Mouse (Mus musculus) megakaryocyte, adult 5-6 weeks (primary cell): ENCODE results near the gene Dph1. TPM values are rescaled to one million over a fixed set of nuclear protein-coding genes. Genes with fewer than 3 reads are reported as not detected.

Experiments
- ATAC-seq: 2 replicates; pipeline ENCODE4 v1.8.0; 2016; ENCODE audit warnings: mild to moderate bottlenecking, inconsistent platforms; ENCODE audit not compliant: poor library complexity, severe bottlenecking
- total RNA-seq, 2 experiments: library from RNA; stranded (forward) in 1 of 2; stranded (reverse) in 1 of 2; fragments of 153-499, 151-499 nt in 1 of 2; fragments of 221-1000, 200-1000 nt in 1 of 2; gene quantifications; 2 replicates each; pipeline versions ENCODE4 v1.2.3 to v1.2.4; 2015 to 2017

The Dph1 gene
- 0.52 and 1.3 TPM in 2 replicates for total RNA-seq (2015)
- 1.8 and 2.0 TPM in 2 replicates for total RNA-seq (2017)

GRCm38 (mm10) chr11:75190905-75191441 lies at the start of gene Dph1:
Gene Dph1 (minus strand): TSS chr11:75191241.
- no peak for ATAC-seq

GRCm38 (mm10) chr11:75240158-75240934 lies 49.3 kb upstream of the Dph1 start:
- ATAC-seq = no peak; the same call in 1 of the 2 replicates

GRCm38 (mm10) chr11:75234745-75235144 lies 43.7 kb upstream of the Dph1 start:
- no peak for ATAC-seq

- no peak for ATAC-seq
Measured at GRCm38 (mm10) chr11:75232434-75232833, 41.4 kb upstream of the Dph1 start.

- ATAC-seq = no peak
Measured at GRCm38 (mm10) chr11:75231756-75232155, 40.7 kb upstream of the Dph1 start.

GRCm38 (mm10) chr11:75230272-75230760 lies 39.3 kb upstream of the Dph1 start:
- ATAC-seq = no peak

- ATAC-seq = no peak
Measured at GRCm38 (mm10) chr11:75229289-75229688, 38.2 kb upstream of the Dph1 start.

GRCm38 (mm10) chr11:75227632-75228031 lies 36.6 kb upstream of the Dph1 start:
- ATAC-seq = no peak

GRCm38 (mm10) chr11:75224835-75225234 lies 33.8 kb upstream of the Dph1 start:
- no peak for ATAC-seq

GRCm38 (mm10) chr11:75224062-75224461 lies 33.0 kb upstream of the Dph1 start:
- ATAC-seq = no peak

- ATAC-seq = no peak
Measured at GRCm38 (mm10) chr11:75220517-75221145, 29.6 kb upstream of the Dph1 start.

GRCm38 (mm10) chr11:75220115-75220514 lies 29.1 kb upstream of the Dph1 start:
- ATAC-seq = no peak

- no peak for ATAC-seq
Measured at GRCm38 (mm10) chr11:75214081-75214950, 23.3 kb upstream of the Dph1 start.

- no peak for ATAC-seq
Measured at GRCm38 (mm10) chr11:75213372-75214080, 22.5 kb upstream of the Dph1 start.

- no peak for ATAC-seq
Measured at GRCm38 (mm10) chr11:75212876-75213275, 21.8 kb upstream of the Dph1 start.

GRCm38 (mm10) chr11:75212031-75212667 lies 21.1 kb upstream of the Dph1 start:
- ATAC-seq = no peak

- ATAC-seq = no peak
Measured at GRCm38 (mm10) chr11:75210755-75211154, 19.7 kb upstream of the Dph1 start.

GRCm38 (mm10) chr11:75210093-75210492 lies 19.1 kb upstream of the Dph1 start:
- no peak for ATAC-seq

GRCm38 (mm10) chr11:75209363-75209762 lies 18.3 kb upstream of the Dph1 start:
- peak; percentile 38; the same call in 1 of the 2 replicates for ATAC-seq

- ATAC-seq = no peak
Measured at GRCm38 (mm10) chr11:75206347-75206746, 15.3 kb upstream of the Dph1 start.
